Mouse (Mus musculus) hindbrain, embryonic 10.5 days (tissue): ENCODE results near the gene Cluh. TPM values are rescaled to one million over a fixed set of nuclear protein-coding genes. Genes with fewer than 3 reads are reported as not detected.

ENCODE experiments used
- DNase-seq: peaks from one replicate; pipeline ENCODE4 v3.0.0-alpha.2; 2017; ENCODE audit warnings: low spot score
- H3K27ac ChIP-seq: fragments of 300-500 bp; sonication (generic); 2 replicates; pipeline ENCODE4 v1.5.1; 2016; ENCODE audit warnings: mild to moderate bottlenecking, moderate library complexity
- H3K27me3 ChIP-seq: fragments of 300-500 bp; sonication (generic); 2 replicates; pipeline ENCODE4 v1.6.1; 2016; ENCODE audit warnings: mild to moderate bottlenecking; ENCODE audit not compliant: poor library complexity, insufficient read depth, severe bottlenecking
- H3K36me3 ChIP-seq: fragments of 300-500 bp; sonication (generic); 2 replicates; pipeline ENCODE4 v1.6.1; 2016; ENCODE audit warnings: mild to moderate bottlenecking, moderate library complexity
- H3K4me1 ChIP-seq: fragments of 300-500 bp; sonication (generic); replicated peaks from 2 replicates; pipeline ENCODE4 v1.6.1; 2016; ENCODE audit warnings: mild to moderate bottlenecking
- H3K4me3 ChIP-seq: fragments of 300-500 bp; sonication (generic); 2 replicates; pipeline ENCODE4 v1.5.1; 2016; ENCODE audit warnings: mild to moderate bottlenecking, moderate library complexity
- H3K9me3 ChIP-seq: fragments of 300-500 bp; sonication (generic); 2 replicates; pipeline ENCODE4 v1.6.1; 2016; ENCODE audit warnings: mild to moderate bottlenecking, moderate library complexity
- WGBS: fragments of 180-500 bp; shearing (Covaris S2); methylation state at CpG from one replicate; pipeline ENCODE4 v1.1.7; 2016; 5-methylcytosine and 5-hydroxymethylcytosine counted together
- polyA plus RNA-seq: library from polyadenylated mRNA; unstranded; fragments of >200 nt; fragmentation: Nextera tagmentation; extraction: Ambion mirVana; gene quantifications from 2 replicates; pipeline ENCODE4 v1.2.1, GENCODE M21; 2016

The Cluh gene
- polyA plus RNA-seq, 1 experiment from 2014 or later = 24.7 TPM

GRCm38 (mm10) chr11:74668971-74669370, 19.7 kb downstream of the Cluh start:
- Histone ChIP-seq H3K36me3 (peaks cover 78% of the 10 kb centered on the region), H3K27ac (no peak overlapping the region), H3K27me3 (no peaks in the 10 kb centered on the region), H3K4me3 (no peak overlapping the region), H3K9me3 (no peaks in the 10 kb centered on the region), H3K4me1 (no peaks in the 10 kb centered on the region)
- DNase-seq = no peak
- 86% methylated on average over 2 of the region's 2 CpGs for WGBS

- no peak for DNase-seq
- Histone ChIP-seq H3K36me3 (peaks cover 78% of the 10 kb centered on the region), H3K4me3 (no peak overlapping the region), H3K27ac (no peak overlapping the region), H3K9me3 (no peaks in the 10 kb centered on the region), H3K27me3 (no peaks in the 10 kb centered on the region), H3K4me1 (no peaks in the 10 kb centered on the region)
These were observed 20.9 kb downstream of the Cluh start for GRCm38 (mm10) chr11:74670151-74670550.

GRCm38 (mm10) chr11:74671013-74671412, 21.7 kb downstream of the Cluh start:
- peaks cover 78% of the 10 kb centered on the region for H3K36me3 ChIP-seq
- H3K27ac ChIP-seq = no peak overlapping the region

GRCm38 (mm10) chr11:74671839-74672238, 22.5 kb downstream of the Cluh start:
- Histone ChIP-seq H3K36me3 (peaks cover 77% of the 10 kb centered on the region), H3K27ac (no peak overlapping the region), H3K4me3 (no peak overlapping the region), H3K9me3 (no peaks in the 10 kb centered on the region), H3K27me3 (no peaks in the 10 kb centered on the region), H3K4me1 (no peaks in the 10 kb centered on the region)
- no peak for DNase-seq
- 91% methylated on average over 5 of the region's 5 CpGs for WGBS

More at GRCm38 (mm10) chr11:74671013-74671412, 21.7 kb downstream of the Cluh start:
- Histone ChIP-seq H3K4me3 (no peak overlapping the region), H3K9me3 (no peaks in the 10 kb centered on the region), H3K27me3 (no peaks in the 10 kb centered on the region), H3K4me1 (no peaks in the 10 kb centered on the region)
- 92% methylated on average over 1 of the region's 1 CpGs for WGBS
- no peak for DNase-seq

DNA sequence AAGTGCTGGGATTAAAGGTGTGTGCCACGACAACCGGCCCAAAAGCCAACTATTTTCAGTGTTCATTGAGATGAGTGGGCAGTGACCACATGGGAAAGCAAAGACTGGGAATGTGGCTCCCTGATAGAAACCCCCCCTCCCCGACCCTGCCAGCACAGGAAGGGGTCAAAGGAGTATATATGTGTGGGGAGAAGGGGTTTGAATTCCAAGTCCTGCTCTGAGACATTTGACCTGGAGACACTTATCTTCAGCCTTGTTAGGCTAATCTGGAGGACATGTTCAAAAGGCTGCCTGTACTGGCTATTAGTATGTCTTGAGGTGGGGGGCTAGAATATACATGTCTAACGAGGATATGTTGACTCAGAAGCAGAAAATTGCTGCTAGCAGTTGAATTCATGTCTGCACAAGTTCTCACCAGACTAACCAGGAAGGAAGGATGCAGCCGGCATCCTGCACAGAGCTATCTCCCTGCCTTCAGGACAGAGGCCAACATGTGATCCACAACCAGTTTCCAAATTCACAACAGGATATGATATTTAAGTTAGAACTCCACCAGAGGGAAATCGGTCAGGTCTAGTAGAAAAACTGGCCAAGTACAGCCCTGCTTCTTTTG, 23.7 kb downstream of the Cluh start:
- Histone ChIP-seq H3K36me3 (peaks cover 77% of the 10 kb centered on the region), H3K4me3 (no peak overlapping the region), H3K4me1 (no peaks in the 10 kb centered on the region), H3K27ac (no peak overlapping the region), H3K9me3 (no peaks in the 10 kb centered on the region), H3K27me3 (no peaks in the 10 kb centered on the region)
- no peak for DNase-seq
- WGBS = 90% methylated on average over 6 of the region's 6 CpGs

- no peaks in the 10 kb centered on the region for H3K9me3 ChIP-seq
- H3K27ac ChIP-seq = no peak overlapping the region
- H3K36me3 ChIP-seq = peaks cover 77% of the 10 kb centered on the region
- no peak for DNase-seq
- no peaks in the 10 kb centered on the region for H3K27me3 ChIP-seq
- H3K4me3 ChIP-seq = no peak overlapping the region
- 97% methylated on average over 1 of the region's 1 CpGs for WGBS
- no peaks in the 10 kb centered on the region for H3K4me1 ChIP-seq
These were observed 24.3 kb downstream of the Cluh start for GRCm38 (mm10) chr11:74673561-74673960.

GRCm38 (mm10) chr11:74674713-74675112, 25.4 kb downstream of the Cluh start:
- H3K4me1 ChIP-seq = no peaks in the 10 kb centered on the region
- WGBS = 97% methylated on average over 8 of the region's 8 CpGs
- no peaks in the 10 kb centered on the region for H3K9me3 ChIP-seq
- H3K27ac ChIP-seq = no peak overlapping the region
- no peaks in the 10 kb centered on the region for H3K27me3 ChIP-seq
- DNase-seq = no peak
- H3K36me3 ChIP-seq = peaks cover 77% of the 10 kb centered on the region
- H3K4me3 ChIP-seq = no peak overlapping the region

DNA sequence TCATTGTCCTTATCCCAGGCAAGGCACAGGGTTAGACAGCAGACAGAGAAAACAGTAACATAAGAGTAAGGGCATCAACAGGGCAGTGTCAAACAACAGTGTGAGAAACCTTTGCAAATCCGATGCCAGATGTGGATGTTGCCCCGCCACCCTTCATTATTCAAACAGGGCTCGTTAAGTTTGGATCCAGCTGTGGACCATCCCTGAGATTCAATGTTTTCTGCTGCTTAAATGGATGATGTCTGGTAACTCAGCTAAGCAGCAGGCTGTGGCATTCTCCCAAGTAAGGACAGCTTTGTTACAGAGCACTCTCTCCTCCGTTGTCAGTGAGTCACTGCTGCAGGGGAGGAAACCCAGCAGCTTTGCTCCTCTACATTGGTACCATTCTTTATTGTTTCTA, 25.9 kb downstream of the Cluh start:
- Histone ChIP-seq H3K27me3 (no peaks in the 10 kb centered on the region), H3K36me3 (peaks cover 77% of the 10 kb centered on the region), H3K27ac (no peak overlapping the region), H3K4me3 (no peak overlapping the region), H3K9me3 (no peaks in the 10 kb centered on the region), H3K4me1 (no peaks in the 10 kb centered on the region)
- 90% methylated on average over 4 of the region's 4 CpGs for WGBS
- DNase-seq = no peak

GRCm38 (mm10) chr11:74692151-74692550, 42.9 kb downstream of the Cluh start:
- Histone ChIP-seq H3K4me1 (no peaks in the 10 kb centered on the region), H3K27me3 (no peaks in the 10 kb centered on the region), H3K27ac (no peak overlapping the region), H3K36me3 (peaks cover 89% of the 10 kb centered on the region), H3K9me3 (no peaks in the 10 kb centered on the region), H3K4me3 (no peak overlapping the region)
- WGBS = 87% methylated on average over 1 of the region's 1 CpGs
- no peak for DNase-seq

GRCm38 (mm10) chr11:74699505-74699904, 50.2 kb downstream of the Cluh start:
- no peak for DNase-seq
- Histone ChIP-seq H3K27ac (no peak overlapping the region), H3K9me3 (no peaks in the 10 kb centered on the region), H3K4me3 (no peak overlapping the region), H3K4me1 (no peaks in the 10 kb centered on the region), H3K27me3 (no peaks in the 10 kb centered on the region), H3K36me3 (peaks cover 51% of the 10 kb centered on the region)
- WGBS = 96% methylated on average over 2 of the region's 2 CpGs

DNA sequence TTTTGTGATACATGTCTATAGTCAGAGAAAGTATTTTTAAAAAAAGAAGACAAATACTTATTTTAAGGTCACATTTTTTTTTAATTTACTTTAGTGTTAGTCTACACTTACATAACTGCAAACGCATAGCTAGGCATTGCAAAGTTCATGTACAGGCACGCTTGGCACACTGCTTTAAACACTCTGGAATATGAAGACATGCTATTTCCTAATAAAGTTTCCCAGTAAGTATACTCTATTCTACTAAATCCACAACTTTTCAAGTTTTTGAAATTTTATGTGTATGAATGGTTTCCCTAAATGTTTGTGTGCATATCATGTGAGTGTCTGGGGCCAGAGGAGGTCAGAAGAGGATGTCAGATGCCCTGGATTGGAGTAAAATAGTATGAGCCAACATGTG, 54.8 kb downstream of the Cluh start:
- no peaks in the 10 kb centered on the region for H3K9me3 ChIP-seq
- DNase-seq = no peak
- peaks cover 19% of the 10 kb centered on the region for H3K36me3 ChIP-seq
- WGBS = 96% methylated on average over 2 of the region's 2 CpGs
- H3K27ac ChIP-seq = no peak overlapping the region
- H3K27me3 ChIP-seq = no peaks in the 10 kb centered on the region
- no peak overlapping the region for H3K4me3 ChIP-seq
- H3K4me1 ChIP-seq = no peaks in the 10 kb centered on the region

DNA sequence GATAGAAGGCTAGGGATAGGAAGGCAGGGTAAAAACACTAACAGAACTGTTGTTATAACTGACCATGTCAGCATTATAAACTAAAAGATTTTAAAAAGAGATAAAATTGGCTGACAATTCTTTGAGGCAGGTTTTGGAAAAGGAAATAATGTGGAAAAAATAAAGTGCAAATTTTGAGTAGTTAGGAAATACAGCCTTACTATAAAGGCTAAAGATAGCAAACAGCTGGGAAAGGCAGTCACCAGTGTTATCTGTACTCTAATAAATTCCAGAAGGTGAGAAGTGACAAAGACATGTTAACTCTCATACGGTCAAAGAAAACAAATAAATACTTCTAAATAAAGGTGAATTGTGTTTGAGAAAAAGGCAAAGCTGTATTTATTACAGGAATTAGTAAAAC, 59.5 kb downstream of the Cluh start:
- no peak for DNase-seq
- H3K9me3 ChIP-seq = no peaks in the 10 kb centered on the region
- H3K4me1 ChIP-seq = no peaks in the 10 kb centered on the region
- peaks cover 38% of the 10 kb centered on the region for H3K36me3 ChIP-seq
- H3K27ac ChIP-seq = no peak overlapping the region
- no peak overlapping the region for H3K4me3 ChIP-seq
- 79% methylated on average over 1 of the region's 1 CpGs for WGBS
- no peaks in the 10 kb centered on the region for H3K27me3 ChIP-seq

GRCm38 (mm10) chr11:74710671-74711070, 61.4 kb downstream of the Cluh start:
- Histone ChIP-seq H3K27ac (no peak overlapping the region), H3K4me3 (no peak overlapping the region), H3K36me3 (peaks cover 38% of the 10 kb centered on the region), H3K4me1 (no peaks in the 10 kb centered on the region), H3K9me3 (no peaks in the 10 kb centered on the region), H3K27me3 (no peaks in the 10 kb centered on the region)
- DNase-seq = no peak
- 89% methylated on average over 1 of the region's 1 CpGs for WGBS

DNA sequence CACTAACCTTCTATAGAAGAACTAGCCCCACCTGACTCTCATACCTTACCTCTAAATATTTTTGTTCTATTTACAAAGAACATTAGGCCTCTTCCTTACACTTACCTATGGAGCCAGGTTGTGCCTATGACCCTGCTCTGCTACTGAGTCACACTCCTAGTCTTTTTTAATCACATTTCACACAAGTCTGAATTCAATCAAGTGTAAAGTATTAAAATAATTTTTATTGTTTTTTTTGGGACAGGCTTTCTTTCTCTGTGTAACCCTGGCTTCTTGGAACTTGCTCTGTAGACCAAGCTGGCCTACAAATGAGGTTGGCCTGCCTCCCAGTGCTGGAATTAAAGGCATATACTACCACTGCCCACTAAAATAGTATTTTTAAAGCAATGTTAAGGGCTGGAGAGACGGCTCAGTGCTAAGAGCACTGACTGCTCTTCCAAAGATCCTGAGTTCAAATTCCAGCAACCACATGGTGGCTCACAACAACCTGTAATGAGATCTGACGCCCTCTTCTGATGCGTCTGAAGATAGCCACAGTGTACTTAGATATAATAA, 66.8 kb downstream of the Cluh start:
- H3K36me3 ChIP-seq = peaks cover 21% of the 10 kb centered on the region
- H3K4me3 ChIP-seq = no peak overlapping the region
- WGBS = 90% methylated on average over 3 of the region's 3 CpGs
- no peaks in the 10 kb centered on the region for H3K27me3 ChIP-seq
- H3K9me3 ChIP-seq = no peaks in the 10 kb centered on the region
- no peak for DNase-seq
- no peak overlapping the region for H3K27ac ChIP-seq
- H3K4me1 ChIP-seq = peaks cover 7% of the 10 kb centered on the region
